Mouse (Mus musculus) lung, embryonic 14.5 days (tissue): ENCODE results near the gene Lmf1. TPM values are rescaled to one million over a fixed set of nuclear protein-coding genes. Genes with fewer than 3 reads are reported as not detected.

Source experiments
- ATAC-seq: fragments of 200-750 bp; cut with Nextera tagmentation; 2 replicates; pipeline ENCODE4 v1.8.0; 2017; ENCODE audit warnings: mild to moderate bottlenecking, moderate TSS enrichment, moderate library complexity; ENCODE audit not compliant: insufficient read depth
- DNase-seq: peaks from one replicate; pipeline ENCODE4 v3.0.0-alpha.2; 2015
- H3K27ac ChIP-seq: fragments of 300-500 bp; sonication (generic); 2 replicates; pipeline ENCODE4 v1.5.1; 2014; ENCODE audit warnings: low read depth, mild to moderate bottlenecking, moderate library complexity
- H3K27me3 ChIP-seq: fragments of 300-500 bp; sonication (generic); 2 replicates; pipeline ENCODE4 v1.6.1; 2014; ENCODE audit warnings: low read length, control low read depth; ENCODE audit not compliant: insufficient read depth
- H3K36me3 ChIP-seq: fragments of 300-500 bp; sonication (generic); 2 replicates; pipeline ENCODE4 v1.6.1; 2014; ENCODE audit warnings: control low read depth; ENCODE audit not compliant: insufficient read depth
- H3K4me1 ChIP-seq: fragments of 300-500 bp; sonication (generic); 2 replicates; pipeline ENCODE4 v1.6.1; 2014; ENCODE audit warnings: antibody characterized with exemption, control low read depth; ENCODE audit not compliant: insufficient read depth
- H3K4me2 ChIP-seq: fragments of 300-500 bp; sonication (generic); 2 replicates; pipeline ENCODE4 v1.6.1; 2014; ENCODE audit warnings: mild to moderate bottlenecking
- H3K4me3 ChIP-seq: fragments of 300-500 bp; sonication (generic); 2 replicates; pipeline ENCODE4 v1.5.1; 2014; ENCODE audit warnings: low read depth, low read length
- H3K9ac ChIP-seq: fragments of 300-500 bp; sonication (generic); 2 replicates; pipeline ENCODE4 v1.6.1; 2014
- H3K9me3 ChIP-seq: fragments of 300-500 bp; sonication (generic); 2 replicates; pipeline ENCODE4 v1.6.1; 2016; ENCODE audit warnings: low read depth, low read length, control low read depth
- CTCF ChIP-seq: IDR thresholded peaks from 2 replicates; pipeline ENCODE4 v1.5.1; 2016; ENCODE audit warnings: antibody characterized with exemption, low read depth
- WGBS: fragments of 180-500 bp; shearing (Covaris S2); extraction: QIAGEN DNeasy Blood & Tissue Kit; methylation state at CpG from one replicate; pipeline ENCODE4 v1.1.7; 2014; 5-methylcytosine and 5-hydroxymethylcytosine counted together
- polyA plus RNA-seq: library from polyadenylated mRNA; unstranded; fragments of >200 nt; fragmentation: Nextera tagmentation; extraction: Ambion mirVana; gene quantifications from 2 replicates; pipeline ENCODE4 v1.2.1, GENCODE M21; 2014

Lmf1 gene
- polyA plus RNA-seq, 1 experiment from 2014 or later = 25.7 TPM

DNA sequence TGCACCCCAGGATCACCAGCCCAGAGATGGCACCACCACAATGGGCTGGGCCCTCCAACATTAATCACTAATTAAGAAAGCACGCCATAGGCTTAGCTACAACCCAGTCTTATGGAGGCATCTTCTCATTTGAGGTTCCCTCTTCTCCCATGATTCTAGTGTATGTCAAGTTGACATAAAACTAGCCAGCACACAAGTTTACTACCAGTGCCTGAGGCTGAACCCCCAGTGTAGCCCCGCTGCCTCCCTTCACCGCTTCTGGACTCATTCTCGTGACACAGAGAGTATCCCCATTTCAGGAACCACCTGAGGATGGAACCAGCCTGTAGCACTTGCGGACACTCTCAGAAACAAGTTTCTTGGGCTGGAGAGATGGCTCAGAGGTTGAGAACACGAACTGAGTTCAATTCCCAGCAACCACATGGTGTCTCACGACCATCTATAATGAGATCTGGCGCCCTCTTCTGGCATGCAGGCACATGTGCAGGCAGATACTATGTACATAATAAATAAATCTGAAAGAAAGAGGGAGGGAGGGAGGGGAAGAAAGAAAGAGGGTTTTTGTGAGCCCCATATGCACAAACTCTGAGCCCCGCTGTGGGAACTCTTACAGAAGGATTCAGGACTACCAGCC lies 122.1 kb downstream of the Lmf1 start:
- no peak for ATAC-seq
- H3K9ac ChIP-seq = no peak overlapping the region
- no peak overlapping the region for H3K4me2 ChIP-seq
- peak; percentile 49 for TF ChIP-seq CTCF
- H3K4me1 ChIP-seq = no peaks in the 10 kb centered on the region
- no peak overlapping the region for H3K27ac ChIP-seq
- H3K27me3 ChIP-seq = no peaks in the 10 kb centered on the region
- peak; percentile 35 for DNase-seq
- no peaks in the 10 kb centered on the region for H3K36me3 ChIP-seq
- no peaks in the 10 kb centered on the region for H3K9me3 ChIP-seq
- WGBS = 56% methylated on average over 9 of the region's 9 CpGs
- H3K4me3 ChIP-seq = no peak overlapping the region

DNA sequence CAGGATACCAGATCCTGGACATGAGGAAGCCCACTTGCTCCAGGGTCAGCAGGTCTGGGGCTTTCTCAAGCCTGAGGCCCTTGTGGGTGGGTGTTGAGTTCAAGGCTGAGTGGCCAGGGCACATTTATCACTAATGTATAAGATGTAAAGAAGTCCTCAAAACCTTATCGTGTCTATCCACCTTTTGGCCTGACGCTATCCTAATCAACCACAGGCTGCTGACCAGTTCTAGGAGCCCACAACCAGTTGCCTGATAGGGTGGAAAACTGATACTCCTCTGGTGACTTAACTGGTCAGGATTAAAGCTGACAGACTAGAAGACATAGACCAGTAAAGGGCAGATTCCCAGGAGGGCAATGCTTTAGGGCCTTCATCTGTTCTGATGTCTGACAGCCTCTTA lies 131.1 kb downstream of the Lmf1 start:
- DNase-seq (no peak), ATAC-seq (no peak)
- H3K27ac ChIP-seq = no peak overlapping the region
- no peaks in the 10 kb centered on the region for H3K4me1 ChIP-seq
- no peaks in the 10 kb centered on the region for H3K27me3 ChIP-seq
- H3K4me3 ChIP-seq = no peak overlapping the region
- H3K9ac ChIP-seq = no peak overlapping the region
- no peaks in the 10 kb centered on the region for H3K36me3 ChIP-seq
- H3K4me2 ChIP-seq = no peak overlapping the region
- WGBS = 86% methylated on average over 2 of the region's 2 CpGs
- TF ChIP-seq CTCF = no peak
- no peaks in the 10 kb centered on the region for H3K9me3 ChIP-seq

DNA sequence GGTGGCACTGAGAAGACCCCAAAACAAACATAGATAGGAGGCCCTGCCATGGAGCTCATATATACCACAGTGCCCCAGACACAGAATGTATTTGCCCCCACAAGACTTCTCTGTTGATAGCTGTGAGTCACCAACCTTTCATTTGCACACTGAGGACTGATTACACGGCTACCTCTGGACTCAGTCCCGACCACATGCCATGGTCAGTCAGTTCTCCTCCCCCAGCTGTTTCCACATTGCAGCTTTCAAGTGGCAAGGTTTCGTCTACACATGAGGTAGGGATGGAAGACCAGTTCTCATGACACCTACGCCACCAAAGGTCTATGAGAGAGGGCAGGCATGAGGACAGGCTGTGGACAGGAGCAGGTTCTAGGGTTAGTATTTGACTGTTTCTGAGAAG lies 132.3 kb downstream of the Lmf1 start:
- 70% methylated on average over 4 of the region's 4 CpGs for WGBS
- Histone ChIP-seq H3K27me3 (peaks cover 3% of the 10 kb centered on the region; the same call in 1 of the 2 replicates), H3K4me3 (no peak overlapping the region), H3K9me3 (no peaks in the 10 kb centered on the region), H3K36me3 (no peaks in the 10 kb centered on the region), H3K9ac (no peak overlapping the region), H3K4me2 (no peak overlapping the region), H3K4me1 (no peaks in the 10 kb centered on the region), H3K27ac (no peak overlapping the region)
- no peak for TF ChIP-seq CTCF
- ATAC-seq (no peak), DNase-seq (no peak)

Other genes with a start within 250 kb of the Lmf1 start
- not detected in 2 replicates for gene Tpsab1, start 233.5 kb upstream of the Lmf1 start, polyA plus RNA-seq
- 1.3 and 2.4 TPM in 2 replicates for gene Tpsb2, start 212.8 kb upstream of the Lmf1 start, polyA plus RNA-seq
- gene Tpsg1, start 209.8 kb upstream of the Lmf1 start, polyA plus RNA-seq = 0.25 and 0.31 TPM in 2 replicates
- gene Cacna1h, start 145.3 kb upstream of the Lmf1 start, polyA plus RNA-seq = 3.6 and 4.4 TPM in 2 replicates
- 0.18 and 0.20 TPM in 2 replicates for gene Tekt4, start 124.5 kb upstream of the Lmf1 start, polyA plus RNA-seq
- gene Sstr5, start 81.8 kb upstream of the Lmf1 start, polyA plus RNA-seq = 0.15 TPM in 1 of 2 replicates, not detected in the other
- 0.42 and 0.79 TPM in 2 replicates for gene Sox8, start 8.4 kb upstream of the Lmf1 start, polyA plus RNA-seq
- gene Gng13, start 138.1 kb downstream of the Lmf1 start, polyA plus RNA-seq = 1.3 and 1.4 TPM in 2 replicates
- 27.1 and 32.3 TPM in 2 replicates for gene Chtf18, start 148.3 kb downstream of the Lmf1 start, polyA plus RNA-seq
- 22.1 and 22.6 TPM in 2 replicates for gene Rpusd1, start 148.6 kb downstream of the Lmf1 start, polyA plus RNA-seq
- 0.24 and 0.31 TPM in 2 replicates for gene Mslnl, start 157.0 kb downstream of the Lmf1 start, polyA plus RNA-seq
- 1.8 and 4.6 TPM in 2 replicates for gene Msln, start 175.3 kb downstream of the Lmf1 start, polyA plus RNA-seq
- gene Narfl, start 194.7 kb downstream of the Lmf1 start, polyA plus RNA-seq = 24.3 and 25.6 TPM in 2 replicates
- gene Haghl, start 206.6 kb downstream of the Lmf1 start, polyA plus RNA-seq = 55.1 and 57.9 TPM in 2 replicates
- 0.12 TPM in 1 of 2 replicates, not detected in the other for gene Ccdc78, start 207.5 kb downstream of the Lmf1 start, polyA plus RNA-seq
- 81.9 and 96.8 TPM in 2 replicates for gene Fam173a, start 213.8 kb downstream of the Lmf1 start, polyA plus RNA-seq
- not detected in 2 replicates for gene AC134908.4, start 216.6 kb downstream of the Lmf1 start, polyA plus RNA-seq
- gene Metrn, start 218.1 kb downstream of the Lmf1 start, polyA plus RNA-seq = 10.4 and 12.7 TPM in 2 replicates
- gene Fbxl16, start 230.0 kb downstream of the Lmf1 start, polyA plus RNA-seq = 0.97 and 1.3 TPM in 2 replicates
- 24.6 and 26.0 TPM in 2 replicates for gene Wdr24, start 244.5 kb downstream of the Lmf1 start, polyA plus RNA-seq
- gene Jmjd8, start 249.8 kb downstream of the Lmf1 start, polyA plus RNA-seq = 39.5 and 40.6 TPM in 2 replicates